Comparison of ENCODE assay signal across 15 mouse cellular contexts in the genomic region with DNA sequence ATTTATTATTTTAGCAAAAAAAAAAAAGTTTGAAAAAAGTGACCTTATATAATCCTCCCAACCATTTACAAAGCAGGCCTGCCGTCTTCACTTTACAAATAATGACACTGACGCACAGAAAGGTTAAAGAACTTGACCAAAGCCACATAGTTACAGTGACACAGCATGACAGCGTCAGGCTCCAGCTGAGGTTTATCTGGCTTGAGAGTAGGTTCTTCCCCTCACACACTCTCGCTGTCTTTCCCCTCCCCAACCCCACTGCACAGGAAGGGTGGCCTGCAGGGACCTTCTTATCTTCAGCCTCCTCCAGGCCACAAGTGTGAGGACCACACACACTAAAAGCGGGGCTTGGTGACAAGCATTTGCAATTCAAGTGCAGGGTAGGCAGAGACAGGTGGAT. TPM values are rescaled to one million over a fixed set of nuclear protein-coding genes. Genes with fewer than 3 reads are reported as not detected.
DNase-seq lines count a peak whose midpoint lies in the region; ATAC-seq and TF ChIP-seq lines count a peak whose summit lies in the region.
"Had no signal": no experiment of that assay in that cellular context is flagged by ENCODE, and none has a peak within 500 bp of the region (broad histone marks: within the 10 kb centered on the region; RNA-seq: fewer than 3 reads in every experiment).

No protein-coding gene starts in this region.

- H3K4me3 ChIP-seq in heart, embryonic 13.5 days, result no peak overlapping the region
- no peak overlapping the region for H3K4me3 ChIP-seq in lung, postnatal 0 days (ENCODE audit: low read depth, low read length)
- no peak overlapping the region for H3K4me3 ChIP-seq in gastrocnemius, adult 2 months
- H3K4me3 ChIP-seq: embryonic facial prominence, embryonic 10.5 days; neural tube, embryonic 15.5 days had no signal

- no peak for TF ChIP-seq EP300 in lung, postnatal 0 days (IDR thresholded peaks at IDR 0.05)

- H3K27me3 ChIP-seq in heart, embryonic 13.5 days (replicated peaks), result no peaks in the 10 kb centered on the region
- no peaks in the 10 kb centered on the region for H3K27me3 ChIP-seq in lung, postnatal 0 days (replicated peaks; ENCODE audit: insufficient read depth, low read length)
- H3K27me3 ChIP-seq: neural tube, embryonic 15.5 days had no signal

- no peak for DNase-seq in heart, adult 18-20 months
- no peak for DNase-seq in lung, postnatal 0 days (ENCODE audit: low spot score)
- DNase-seq in lung, postnatal 10 days, result no peak
- DNase-seq in kidney, postnatal 10 days, result peak; percentile 76
- DNase-seq in gastrocnemius, adult 2 months, result no peak
- no peak for DNase-seq in left cerebral cortex, adult 8-10 months (ENCODE audit: low spot score in 2 of 2)
- DNase-seq: adrenal gland, postnatal 10 days; cerebellum, adult 9-11 months; thymus, postnatal 25 days had no signal

- no peak for ATAC-seq in heart, embryonic 13.5 days (ENCODE audit: extremely low read depth, insufficient number of reproducible peaks, low FRiP score, low TSS enrichment)
- peak; percentile 19; the same call in 1 of the 2 replicates for ATAC-seq in lung, postnatal 0 days

- no peak overlapping the region for H3K4me2 ChIP-seq in heart, embryonic 13.5 days
- H3K4me2 ChIP-seq in lung, postnatal 0 days (replicated peaks; ENCODE audit: low read depth, low read length), result no peak overlapping the region
- H3K4me2 ChIP-seq: hindbrain, embryonic 14.5 days; neural tube, embryonic 15.5 days had no signal

- WGBS in heart, embryonic 13.5 days, result 15% methylated on average over 5 of the region's 5 CpGs
- 37% methylated on average over 5 of the region's 5 CpGs for WGBS in lung, postnatal 0 days

- H3K27ac ChIP-seq in heart, embryonic 13.5 days (replicated peaks), result peak overlapping the region; percentile 73
- H3K27ac ChIP-seq in lung, postnatal 0 days (ENCODE audit: low read length), result no peak overlapping the region
- H3K27ac ChIP-seq in gastrocnemius, adult 2 months, result no peak overlapping the region
- H3K27ac ChIP-seq: embryonic facial prominence, embryonic 10.5 days; hindbrain, embryonic 14.5 days; neural tube, embryonic 15.5 days; stomach, postnatal 0 days had no signal

- TF ChIP-seq CTCF in lung, postnatal 0 days (IDR thresholded peaks at IDR 0.05), result no peak
- TF ChIP-seq CTCF in gastrocnemius, adult 2 months (IDR thresholded peaks at IDR 0.05), result no peak

- no peaks in the 10 kb centered on the region for H3K36me3 ChIP-seq in heart, embryonic 13.5 days
- H3K36me3 ChIP-seq in lung, postnatal 0 days (ENCODE audit: insufficient read depth, low read length), result no peaks in the 10 kb centered on the region
- H3K36me3 ChIP-seq: embryonic facial prominence, embryonic 10.5 days; G1E; neural tube, embryonic 15.5 days had no signal

- peaks cover 29% of the 10 kb centered on the region for H3K4me1 ChIP-seq in heart, embryonic 13.5 days
- H3K4me1 ChIP-seq in lung, postnatal 0 days (ENCODE audit: insufficient read depth, low read depth, low read length), result no peaks in the 10 kb centered on the region; the same call in 1 of the 2 replicates

- H3K9me3 ChIP-seq in heart, embryonic 13.5 days, result no peaks in the 10 kb centered on the region
- no peaks in the 10 kb centered on the region for H3K9me3 ChIP-seq in lung, postnatal 0 days (ENCODE audit: low read length)
- H3K9me3 ChIP-seq: embryonic facial prominence, embryonic 10.5 days; G1E; neural tube, embryonic 15.5 days had no signal

- intact Hi-C loops in gastrocnemius, adult 2 months (cut with DNase I), result no loop called here

- no peak overlapping the region for H3K9ac ChIP-seq in heart, embryonic 13.5 days
- H3K9ac ChIP-seq in lung, postnatal 0 days (replicated peaks; ENCODE audit: low read depth), result no peak overlapping the region
- H3K9ac ChIP-seq: hindbrain, embryonic 14.5 days; neural tube, embryonic 15.5 days had no signal

RNA-seq across cellular contexts. Expression of gene Kcnd3, which starts 49.5 kb away (rescaled TPM):
- 0.67 and 0.74 TPM in 2 replicates for polyA plus RNA-seq in heart, embryonic 13.5 days (2015; fragmentation: Nextera tagmentation; extraction: Ambion mirVana)
- 1 to 10 TPM; 8.2 to 8.5 TPM for total RNA-seq in heart, adult 18-20 months (2021)
- polyA plus RNA-seq in lung, postnatal 0 days (2015; fragmentation: Nextera tagmentation; extraction: Ambion mirVana), result 0.13 TPM in 2 replicates
- total RNA-seq in gastrocnemius, adult 2 months (2021), result under 1 TPM; 0.05 to 0.08 TPM
- 10 to 100 TPM; 48.0 to 56.8 (median 51.2) TPM for total RNA-seq in left cerebral cortex, adult 8-10 months (2022)
- polyA plus RNA-seq: G1E had no signal

Comparison
In these comparisons a context has a peak if more than half of its experiments do, and no peak if none do; other contexts are left out.
1. RNA of gene Kcnd3, which starts 49.5 kb away (total RNA-seq): 48.0 to 56.8 TPM in left cerebral cortex, adult 8-10 months and 8.2 to 8.5 TPM in heart, adult 18-20 months; 0.05 to 0.08 TPM in gastrocnemius, adult 2 months; every median in the first group is over 4 times any median in the second.